Mouse (Mus musculus) kidney, adult 8-10 months (tissue): ENCODE data around the gene Borcs7.

Source experiments
- DNase-seq, 2 experiments: peaks; one replicate each; pipeline ENCODE4 v3.0.0; 2022

Gene Borcs7

DNA sequence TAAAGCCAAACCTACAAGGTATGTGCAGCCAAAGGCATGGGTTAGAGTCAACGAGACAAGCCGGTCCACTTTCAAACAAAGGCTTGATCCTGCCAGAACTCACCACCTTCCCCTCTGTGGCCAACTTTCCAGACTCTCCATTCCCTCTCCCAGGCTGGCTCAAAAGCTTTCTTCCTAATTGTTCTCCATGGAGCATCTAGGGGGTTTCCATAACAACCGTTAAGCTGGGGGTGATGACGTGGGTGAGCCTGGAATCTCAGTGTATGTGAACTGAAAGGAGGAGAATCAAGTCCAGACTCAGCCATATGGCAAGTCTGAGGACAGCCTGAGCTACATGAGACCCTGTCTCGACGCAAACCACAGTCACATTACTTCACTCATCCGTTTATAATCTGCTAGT is 24.2 kb upstream of the Borcs7 start:
- no peak for DNase-seq

DNA sequence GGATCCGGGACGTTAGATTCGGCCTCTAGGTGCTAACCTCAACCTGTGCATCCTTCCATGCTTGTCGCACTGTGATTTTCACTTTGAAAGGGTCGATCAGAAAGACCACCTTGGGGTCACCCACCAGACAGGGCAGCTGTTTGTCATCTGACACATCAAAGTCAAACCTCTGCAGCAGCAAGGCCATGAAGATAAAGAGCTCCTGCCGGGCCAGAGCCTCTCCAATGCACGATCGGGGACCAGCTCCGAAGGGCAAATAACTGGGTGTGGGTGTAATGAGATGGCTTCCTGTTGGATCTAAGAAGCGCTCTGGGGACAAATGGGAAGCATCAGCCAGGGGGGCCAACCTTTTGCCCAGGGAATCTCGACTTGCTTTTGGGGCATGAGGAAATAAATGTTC is 22.4 kb upstream of the Borcs7 start:
- DNase-seq: no peak

DNA sequence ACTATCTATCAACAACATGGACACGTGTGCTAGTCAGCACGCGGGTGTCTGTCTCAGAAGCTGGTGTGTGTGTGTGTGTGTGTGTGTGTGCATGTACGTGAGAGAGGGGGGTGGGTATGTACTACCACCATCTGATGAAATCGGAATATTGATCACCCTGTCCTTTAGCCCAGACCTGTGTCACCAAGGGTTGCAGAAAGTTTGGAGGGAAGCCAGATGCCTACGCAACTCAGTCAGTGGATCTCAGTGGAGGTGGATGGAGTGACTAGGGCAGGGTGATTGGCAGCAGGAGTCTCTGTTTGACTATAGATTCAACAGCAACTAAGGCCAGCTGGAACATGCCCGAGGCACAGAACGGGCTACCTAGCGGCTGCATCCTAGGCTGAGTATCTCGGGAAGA is 21.4 kb upstream of the Borcs7 start:
- DNase-seq: no peak

- no peak for DNase-seq
These were observed 19.9 kb upstream of the Borcs7 start for GRCm38 (mm10) chr19:46669802-46670201.

DNA sequence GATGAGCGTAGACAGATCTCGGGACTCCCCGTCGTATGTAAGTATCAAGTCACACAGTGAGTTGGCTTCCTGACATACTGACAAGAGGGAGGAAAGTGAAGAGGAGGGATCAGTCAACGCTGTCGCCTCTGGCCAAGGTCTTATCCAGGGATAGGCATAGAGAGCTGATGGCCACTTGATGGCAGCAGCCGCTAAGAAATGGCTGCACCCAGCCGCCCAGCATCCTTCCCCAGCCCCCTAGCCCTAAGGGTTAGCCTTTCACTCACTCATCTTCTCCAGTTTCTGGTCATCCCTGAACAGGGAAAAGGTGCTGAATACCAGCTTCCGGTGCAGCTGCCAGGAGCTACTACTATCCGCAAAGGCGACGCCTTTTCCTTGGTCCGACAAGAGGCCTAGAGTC is 19.0 kb upstream of the Borcs7 start:
- DNase-seq: peak in 1 of 2 experiments; percentile 58

GRCm38 (mm10) chr19:46672766-46673418 is 16.8 kb upstream of the Borcs7 start, which contains the start of gene Cyp17a1:
Gene Cyp17a1, minus strand, starts transcription at chr19:46673172.
- DNase-seq: no peak

DNA sequence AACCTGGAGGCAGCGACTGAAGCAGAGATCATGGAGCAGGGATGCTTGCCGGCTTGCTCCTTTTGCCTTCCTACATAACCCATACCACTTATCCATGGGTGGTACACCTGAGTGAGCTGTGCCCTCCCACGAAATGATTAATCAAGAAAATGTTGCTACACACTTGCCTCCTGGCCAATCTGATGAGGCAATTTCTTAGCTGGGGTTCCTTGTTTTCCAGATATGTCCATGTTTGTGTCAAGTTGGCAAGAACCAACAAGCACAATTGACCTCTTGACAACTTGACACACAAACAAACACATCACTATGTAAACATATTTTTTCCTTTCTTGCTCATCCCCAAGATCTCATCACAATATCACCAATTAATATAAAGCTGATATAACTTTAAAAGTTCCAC is 14.1 kb upstream of the Borcs7 start:
- no peak for DNase-seq

- no peak for DNase-seq
These were observed 9.9 kb upstream of the Borcs7 start for GRCm38 (mm10) chr19:46679720-46680383.

GRCm38 (mm10) chr19:46690387-46690786 is 681 bp downstream of the Borcs7 start:
- DNase-seq: no peak

GRCm38 (mm10) chr19:46691078-46691477 is 1.4 kb downstream of the Borcs7 start:
- no peak for DNase-seq

DNA sequence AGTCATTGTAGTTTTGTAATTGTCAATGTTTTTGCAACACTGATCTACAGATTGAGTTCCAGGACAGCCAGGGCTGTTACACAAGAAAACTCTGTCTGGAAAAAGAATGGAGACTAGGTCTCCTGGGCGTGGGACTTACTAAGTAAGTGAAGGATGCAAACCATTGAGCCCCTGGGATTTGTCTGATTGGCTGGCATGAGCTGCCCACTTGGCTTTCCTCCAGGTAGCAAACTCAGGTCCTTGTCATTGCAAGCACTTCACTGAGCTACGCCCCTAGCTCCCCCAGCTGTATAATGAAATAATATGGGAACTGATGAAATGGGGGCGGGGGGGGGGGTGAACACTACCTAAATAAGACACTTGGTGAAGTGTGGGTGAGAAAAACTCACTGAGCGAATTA is 3.4 kb downstream of the Borcs7 start:
- no peak for DNase-seq

GRCm38 (mm10) chr19:46696482-46696881 is 6.8 kb downstream of the Borcs7 start:
- DNase-seq: no peak

GRCm38 (mm10) chr19:46696943-46697342 is 7.2 kb downstream of the Borcs7 start:
- DNase-seq: no peak

GRCm38 (mm10) chr19:46697840-46698517 is 8.3 kb downstream of the Borcs7 start:
- DNase-seq: no peak

DNA sequence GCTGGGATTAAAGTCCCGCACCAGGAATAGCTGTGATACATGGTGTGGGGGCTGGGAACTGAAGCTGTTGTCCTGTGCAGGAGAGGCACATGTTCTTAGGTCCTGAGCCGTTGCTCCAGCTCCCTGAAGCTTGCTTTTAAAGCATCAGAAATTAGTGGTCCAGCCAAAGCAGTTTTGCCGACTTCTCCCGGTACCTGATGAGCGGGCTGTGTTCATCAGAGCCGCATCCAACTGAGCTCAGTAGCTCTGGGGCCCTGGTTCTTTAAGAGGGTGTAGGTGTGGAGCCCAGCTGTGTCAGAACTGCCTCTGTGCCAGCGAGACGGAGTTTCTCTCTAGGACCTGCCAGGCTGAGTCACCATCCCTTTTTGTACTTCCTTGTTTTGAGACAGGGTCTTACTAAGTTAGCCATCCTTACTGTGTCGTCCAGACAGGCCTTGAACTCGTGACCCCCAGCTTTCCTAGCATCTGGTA is 9.3 kb downstream of the Borcs7 start:
- DNase-seq: no peak

DNA sequence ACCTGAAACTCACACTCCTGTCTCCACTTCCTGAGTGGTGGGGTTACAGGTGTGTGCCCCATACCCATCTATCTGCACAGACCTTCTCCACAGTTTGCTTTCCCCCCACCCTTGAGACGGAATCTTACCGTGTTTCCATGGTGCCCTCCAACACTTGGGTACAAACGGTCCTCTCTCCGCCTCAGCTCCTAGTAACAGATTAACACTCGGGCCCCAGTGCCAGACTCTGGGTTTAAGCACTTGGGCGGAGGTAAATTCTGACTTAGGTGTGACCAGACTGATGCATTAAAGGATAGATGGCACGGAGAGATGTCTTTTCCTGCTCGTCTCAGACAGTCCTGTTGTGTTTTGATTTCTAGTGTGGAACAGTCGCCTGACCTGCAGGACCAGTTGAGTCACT is 11.4 kb downstream of the Borcs7 start:
- DNase-seq: peak; percentile 29 to 57

DNA sequence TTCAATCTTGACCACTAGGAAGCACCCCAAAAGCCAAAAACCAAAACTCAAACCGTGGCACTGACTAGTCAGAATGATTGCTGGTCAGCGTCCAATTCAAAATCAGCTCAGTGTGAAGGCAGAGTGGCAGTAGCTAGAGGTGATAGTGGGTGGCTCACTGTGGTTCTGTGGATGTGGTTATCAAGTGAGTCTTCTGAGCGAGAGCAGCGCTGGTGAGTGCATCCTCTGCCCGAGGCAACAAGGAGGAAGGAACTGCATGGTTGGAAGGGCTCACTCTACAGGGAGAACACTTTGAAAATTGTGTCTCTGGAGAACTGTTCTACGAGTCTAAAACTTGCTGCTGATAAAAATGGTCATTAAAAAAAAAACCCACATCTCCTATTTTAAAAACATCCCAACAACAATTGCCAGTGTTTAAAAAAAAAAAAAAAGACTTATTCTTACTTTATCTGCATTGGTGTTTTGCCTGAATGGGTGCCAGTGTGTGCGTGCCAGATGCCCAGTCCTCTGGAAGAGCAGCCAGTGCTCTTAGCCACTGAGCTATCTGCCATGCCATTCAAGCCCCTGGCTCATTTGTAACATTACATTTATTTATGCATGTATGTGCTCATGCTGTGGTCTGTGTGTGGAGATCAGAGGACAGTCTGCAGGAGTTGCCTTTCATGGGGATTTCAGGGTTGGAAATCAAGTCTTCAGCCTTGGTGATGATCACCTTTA is 16.2 kb downstream of the Borcs7 start:
- no peak for DNase-seq

GRCm38 (mm10) chr19:46706540-46707295 is 17.0 kb downstream of the Borcs7 start:
- DNase-seq: peak in 1 of 2 experiments; percentile 32

GRCm38 (mm10) chr19:46707296-46708151 is 17.8 kb downstream of the Borcs7 start, which contains the start of gene As3mt:
Gene As3mt, plus strand, starts transcription at chr19:46707458.
- peak; percentile 85 to 87 for DNase-seq

- DNase-seq: no peak
These were observed 20.9 kb downstream of the Borcs7 start for GRCm38 (mm10) chr19:46710614-46711013.

DNA sequence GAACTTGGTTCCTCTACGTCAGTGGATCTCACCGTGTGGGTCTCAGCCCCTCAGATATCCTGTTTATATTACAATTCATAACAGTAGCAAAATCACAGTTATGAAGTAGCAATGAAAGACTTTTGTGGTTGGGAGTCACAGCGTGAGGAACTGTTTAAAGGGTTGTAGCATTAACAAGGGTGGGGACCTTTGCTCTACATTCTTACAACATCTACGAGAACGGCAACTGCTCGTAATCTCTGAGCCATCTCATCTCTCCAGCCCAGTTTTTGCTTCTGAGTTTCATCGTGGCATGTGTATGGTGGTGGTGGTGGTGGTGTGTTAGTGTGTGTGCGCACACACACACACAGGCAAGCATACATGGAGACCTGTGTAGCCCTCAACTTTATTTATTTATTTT is 24.5 kb downstream of the Borcs7 start:
- DNase-seq: no peak
